Mouse (Mus musculus) embryonic facial prominence, embryonic 14.5 days (tissue): ENCODE measurements around the gene Rere. TPM values are rescaled to one million over a fixed set of nuclear protein-coding genes. Genes with fewer than 3 reads are reported as not detected.

Experiments
- ATAC-seq: fragments of 200-750 bp; cut with Nextera tagmentation; 2 replicates; pipeline ENCODE4 v1.8.0; 2017; ENCODE audit warnings: low read depth, moderate number of reproducible peaks, moderate TSS enrichment
- DNase-seq: peaks from one replicate; pipeline ENCODE4 v3.0.0-alpha.2; 2015; ENCODE audit warnings: low spot score
- H3K27ac ChIP-seq: fragments of 300-500 bp; sonication (generic); replicated peaks from 2 replicates; pipeline ENCODE4 v1.5.1; 2014; ENCODE audit warnings: low read depth, mild to moderate bottlenecking, low read length, moderate library complexity
- H3K27me3 ChIP-seq: fragments of 300-500 bp; sonication (generic); replicated peaks from 2 replicates; pipeline ENCODE4 v1.6.1; 2014; ENCODE audit warnings: low read length; ENCODE audit not compliant: control insufficient read depth, insufficient read depth
- H3K36me3 ChIP-seq: fragments of 300-500 bp; sonication (generic); 2 replicates; pipeline ENCODE4 v1.6.1; 2014; ENCODE audit warnings: low read length, mixed read lengths; ENCODE audit not compliant: control insufficient read depth, insufficient read depth
- H3K4me1 ChIP-seq: fragments of 300-500 bp; sonication (generic); 2 replicates; pipeline ENCODE4 v1.6.1; 2014; ENCODE audit warnings: antibody characterized with exemption, low read length; ENCODE audit not compliant: control insufficient read depth, insufficient read depth
- H3K4me2 ChIP-seq: fragments of 300-500 bp; sonication (generic); 2 replicates; pipeline ENCODE4 v1.6.1; 2014; ENCODE audit warnings: low read depth, mild to moderate bottlenecking, low read length, moderate library complexity, mixed read lengths
- H3K4me3 ChIP-seq: fragments of 300-500 bp; sonication (generic); 2 replicates; pipeline ENCODE4 v1.5.1; 2014; ENCODE audit warnings: low read depth, mild to moderate bottlenecking, low read length
- H3K9ac ChIP-seq: fragments of 300-500 bp; sonication (generic); 2 replicates; pipeline ENCODE4 v1.6.1; 2014; ENCODE audit warnings: low read depth, mild to moderate bottlenecking, low read length, moderate library complexity, mixed read lengths
- H3K9me3 ChIP-seq: fragments of 300-500 bp; sonication (generic); 2 replicates; pipeline ENCODE4 v1.6.1; 2016; ENCODE audit warnings: low read length; ENCODE audit not compliant: control insufficient read depth
- WGBS: fragments of 180-500 bp; shearing (Covaris S2); extraction: QIAGEN DNeasy Blood & Tissue Kit; methylation state at CpG from one replicate; pipeline ENCODE4 v1.1.7; 2014; 5-methylcytosine and 5-hydroxymethylcytosine counted together
- polyA plus RNA-seq: library from polyadenylated mRNA; unstranded; fragments of >200 nt; fragmentation: Nextera tagmentation; extraction: Ambion mirVana; gene quantifications from 2 replicates; pipeline ENCODE4 v1.2.1, GENCODE M21; 2014

Rere gene
- polyA plus RNA-seq, 1 experiment from 2014 or later = 32.0 TPM

- DNase-seq (no peak), ATAC-seq (no peak)
- Histone ChIP-seq H3K4me2 (no peak overlapping the region), H3K9ac (no peak overlapping the region), H3K9me3 (no peaks in the 10 kb centered on the region), H3K27ac (no peak overlapping the region), H3K27me3 (no peaks in the 10 kb centered on the region), H3K4me3 (no peak overlapping the region), H3K4me1 (peaks cover 9% of the 10 kb centered on the region), H3K36me3 (no peaks in the 10 kb centered on the region)
- 81% methylated on average over 10 of the region's 10 CpGs for WGBS
These were observed 384.4 kb downstream of the Rere start for GRCm38 (mm10) chr4:150665806-150666205.

Other genes starting within 250 kb of the Rere start
- 0.50 and 0.58 TPM in 2 replicates for gene Gpr157, start 194.3 kb upstream of the Rere start, polyA plus RNA-seq
- gene Slc2a5, start 162.4 kb upstream of the Rere start, polyA plus RNA-seq = 3.2 and 3.5 TPM in 2 replicates
- not detected in 2 replicates for gene Slc2a7, start 132.7 kb upstream of the Rere start, polyA plus RNA-seq
- not detected in 2 replicates for gene Car6, start 80.3 kb upstream of the Rere start, polyA plus RNA-seq
- 1,320 and 1,483 TPM in 2 replicates for gene Eno1, start 44.9 kb upstream of the Rere start, polyA plus RNA-seq